Mouse (Mus musculus) olfactory bulb, adult 2 months (tissue): ENCODE measurements around the gene Hoxd3.

Experiments
- CTCF ChIP-seq: fragments of 200-500 bp; IDR thresholded peaks from 2 replicates; pipeline ENCODE4 v1.5.1; 2012; ENCODE audit warnings: low read depth, mild to moderate bottlenecking, low read length, moderate library complexity; ENCODE audit not compliant: insufficient read depth
- POLR2A ChIP-seq: fragments of 200-500 bp; IDR thresholded peaks from 2 replicates; pipeline ENCODE4 v1.6.1; 2012; ENCODE audit warnings: mild to moderate bottlenecking, low read depth, low read length, moderate library complexity; ENCODE audit not compliant: insufficient read depth

DNA sequence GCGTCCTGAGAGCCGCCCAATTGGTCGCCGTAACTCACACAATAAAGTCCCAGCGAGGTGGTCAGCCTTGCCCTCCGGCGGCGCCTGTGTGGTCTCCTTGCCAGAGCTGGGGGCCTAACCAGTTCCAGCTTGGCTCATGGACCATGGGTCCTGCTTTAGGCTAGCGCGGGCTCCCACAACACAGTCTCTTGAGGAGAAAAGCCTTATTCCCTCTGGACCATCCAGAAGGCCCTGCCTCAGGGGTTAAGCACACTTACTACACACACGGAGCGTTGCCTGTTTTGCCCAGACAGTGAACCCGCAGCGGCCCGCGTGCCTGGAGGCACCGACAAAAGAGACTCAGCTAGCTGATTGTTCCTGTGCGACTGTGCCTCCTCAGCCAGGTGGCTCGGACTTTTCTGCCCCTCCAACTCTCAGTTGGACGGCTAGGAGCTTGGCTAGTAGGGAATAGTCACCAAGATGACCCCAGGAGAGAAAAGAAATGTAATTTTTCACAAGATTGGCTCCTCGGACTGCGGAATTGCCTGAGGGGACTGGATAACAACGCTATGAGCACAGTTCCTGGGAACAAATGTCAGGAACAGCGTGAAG lies 37.8 kb upstream of the Hoxd3 start:
- TF ChIP-seq CTCF, result no peak
- no peak for TF ChIP-seq POLR2A
